Mouse (Mus musculus) bone marrow macrophage, adult 2 months (primary cell): ENCODE results near the gene Col6a2.

Experiments used
- CTCF ChIP-seq: IDR thresholded peaks from 2 replicates; pipeline ENCODE4 v1.5.1; 2012; ENCODE audit warnings: low read depth, mild to moderate bottlenecking, low read length, moderate library complexity
- POLR2A ChIP-seq: IDR thresholded peaks from 2 replicates; pipeline ENCODE4 v1.6.1; 2012; ENCODE audit warnings: mild to moderate bottlenecking, low read depth, low read length, borderline replicate concordance

GRCm38 (mm10) chr10:76622411-76622810, 1.0 kb downstream of the Col6a2 start:
- TF ChIP-seq POLR2A, result no peak
- TF ChIP-seq CTCF, result no peak
